Mouse (Mus musculus) thymus, adult 2 months (tissue): ENCODE results near the gene Hnrnpdl. TPM values are rescaled to one million over a fixed set of nuclear protein-coding genes. Genes with fewer than 3 reads are reported as not detected.

Source experiments
- DNase-seq: peaks from one replicate; pipeline ENCODE4 v3.0.0; 2021
- H3K27ac ChIP-seq: fragments of 200-500 bp; 2 replicates; pipeline ENCODE4 v1.5.1; 2012; ENCODE audit warnings: low read length, control low read depth; ENCODE audit not compliant: control insufficient read depth, insufficient read depth
- H3K27me3 ChIP-seq: fragments of 200-500 bp; 2 replicates; pipeline ENCODE4 v1.6.1; 2012; ENCODE audit warnings: mild to moderate bottlenecking, low read length, moderate library complexity, mixed read lengths; ENCODE audit not compliant: control insufficient read depth, insufficient read depth
- H3K36me3 ChIP-seq: fragments of 200-500 bp; 2 replicates; pipeline ENCODE4 v1.6.1; 2012; ENCODE audit warnings: mild to moderate bottlenecking, low read length, moderate library complexity; ENCODE audit not compliant: control insufficient read depth, insufficient read depth
- H3K4me1 ChIP-seq: fragments of 200-500 bp; replicated peaks from 2 replicates; pipeline ENCODE4 v1.6.1; 2012; ENCODE audit warnings: low read length; ENCODE audit not compliant: control insufficient read depth, insufficient read depth
- H3K4me3 ChIP-seq: fragments of 200-500 bp; 2 replicates; pipeline ENCODE4 v1.5.1; 2012; ENCODE audit warnings: mild to moderate bottlenecking, low read length, control low read depth, moderate library complexity; ENCODE audit not compliant: control insufficient read depth, insufficient read depth
- CTCF ChIP-seq: fragments of 200-500 bp; IDR thresholded peaks from 2 replicates; pipeline ENCODE4 v1.5.1; 2012; ENCODE audit warnings: mild to moderate bottlenecking, control low read depth, low read length, moderate library complexity, borderline replicate concordance; ENCODE audit not compliant: control insufficient read depth, poor library complexity, insufficient read depth; ENCODE audit errors: extremely low read depth
- POLR2A ChIP-seq: fragments of 200-500 bp; IDR thresholded peaks from 2 replicates; pipeline ENCODE4 v1.6.1; 2012; ENCODE audit warnings: mild to moderate bottlenecking, low read length, control low read depth, moderate library complexity; ENCODE audit not compliant: control insufficient read depth, poor library complexity, insufficient read depth; ENCODE audit errors: extremely low read depth
- WGBS: fragments of 180-500 bp; shearing (Covaris S2); methylation state at CpG from one replicate; pipeline ENCODE4 v1.1.7; 2018; 5-methylcytosine and 5-hydroxymethylcytosine counted together
- polyA plus RNA-seq: library from polyadenylated mRNA; depleted of rRNA; stranded (reverse); fragments of >200 nt; gene quantifications from 2 replicates; pipeline ENCODE4 v1.2.3, GENCODE M21; 2012

The Hnrnpdl gene
- polyA plus RNA-seq, 1 experiment: 148 TPM

DNA sequence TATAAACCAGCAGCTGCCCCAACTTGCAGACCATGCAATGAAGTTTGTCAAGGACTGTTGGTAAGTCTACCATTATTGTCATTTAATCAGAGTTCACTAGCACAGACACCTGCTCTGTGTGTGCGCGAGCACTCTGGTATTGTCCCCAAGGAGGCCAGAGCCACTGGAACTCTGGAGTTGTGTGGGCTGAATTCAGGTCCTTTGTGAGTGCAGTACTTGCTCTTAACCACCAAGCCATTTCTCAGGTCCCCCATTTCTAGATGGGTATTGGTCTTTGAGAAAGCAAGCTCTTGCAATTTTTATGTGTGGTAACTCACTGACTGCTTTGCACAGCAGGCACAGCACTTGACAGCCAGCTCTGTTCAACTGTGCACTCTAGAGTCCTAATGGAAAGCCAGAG, 7.4 kb downstream of the Hnrnpdl start:
- no peak for TF ChIP-seq POLR2A
- TF ChIP-seq CTCF: no peak
- 95% methylated on average over 2 of the region's 2 CpGs for WGBS
- Histone ChIP-seq H3K4me1 (peaks cover 3% of the 10 kb centered on the region), H3K27me3 (no peaks in the 10 kb centered on the region), H3K4me3 (no peak overlapping the region), H3K27ac (no peak overlapping the region), H3K36me3 (peaks cover 39% of the 10 kb centered on the region)
- no peak for DNase-seq

GRCm38 (mm10) chr5:100030069-100030468, 9.4 kb downstream of the Hnrnpdl start:
- no peaks in the 10 kb centered on the region for H3K27me3 ChIP-seq
- H3K4me1 ChIP-seq: no peaks in the 10 kb centered on the region
- H3K36me3 ChIP-seq: peaks cover 26% of the 10 kb centered on the region
- no peak overlapping the region for H3K4me3 ChIP-seq
- DNase-seq: no peak
- no peak overlapping the region for H3K27ac ChIP-seq
- TF ChIP-seq POLR2A (no peak), CTCF (no peak)
- WGBS: 73% methylated on average over 6 of the region's 6 CpGs

- no peak for DNase-seq
- H3K27me3 ChIP-seq: no peaks in the 10 kb centered on the region
- WGBS: 78% methylated on average over 1 of the region's 1 CpGs
- H3K36me3 ChIP-seq: no peaks in the 10 kb centered on the region
- H3K4me1 ChIP-seq: no peaks in the 10 kb centered on the region
- TF ChIP-seq CTCF (no peak), POLR2A (no peak)
- no peak overlapping the region for H3K4me3 ChIP-seq
- no peak overlapping the region for H3K27ac ChIP-seq
Measured at GRCm38 (mm10) chr5:100024868-100025267, 14.6 kb downstream of the Hnrnpdl start.

GRCm38 (mm10) chr5:100024403-100024802, 15.1 kb downstream of the Hnrnpdl start:
- Histone ChIP-seq H3K27ac (no peak overlapping the region), H3K36me3 (no peaks in the 10 kb centered on the region), H3K27me3 (no peaks in the 10 kb centered on the region), H3K4me3 (no peak overlapping the region), H3K4me1 (no peaks in the 10 kb centered on the region)
- DNase-seq: no peak
- 93% methylated on average over 5 of the region's 5 CpGs for whole genome bisulfite sequencing
- no peak for TF ChIP-seq POLR2A

DNA sequence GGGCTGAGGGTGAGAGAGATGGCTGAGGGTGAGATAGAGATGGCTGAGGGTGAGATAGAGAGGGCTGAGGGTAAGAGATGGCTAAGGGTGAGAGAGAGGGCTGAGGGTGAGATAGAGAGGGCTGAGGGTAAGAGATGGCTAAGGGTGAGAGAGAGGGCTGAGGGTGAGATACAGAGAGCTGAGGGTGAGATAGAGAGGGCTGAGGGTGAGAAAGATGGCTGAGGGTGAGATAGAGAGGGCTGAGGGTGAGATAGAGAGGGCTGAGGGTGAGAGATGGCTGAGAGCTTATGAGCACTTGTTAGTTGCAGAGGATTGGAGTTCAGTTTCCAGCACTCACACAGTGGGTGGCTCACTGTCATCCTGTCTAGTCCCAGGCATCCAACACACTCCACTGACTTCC, 19.4 kb downstream of the Hnrnpdl start:
- no peaks in the 10 kb centered on the region for H3K27me3 ChIP-seq
- H3K4me1 ChIP-seq: no peaks in the 10 kb centered on the region
- DNase-seq: no peak
- no peak for TF ChIP-seq POLR2A
- no peak for TF ChIP-seq CTCF
- H3K27ac ChIP-seq: no peak overlapping the region
- H3K36me3 ChIP-seq: no peaks in the 10 kb centered on the region
- H3K4me3 ChIP-seq: no peak overlapping the region

GRCm38 (mm10) chr5:100012599-100012998, 26.9 kb downstream of the Hnrnpdl start:
- H3K4me3 ChIP-seq: no peak overlapping the region
- no peaks in the 10 kb centered on the region for H3K36me3 ChIP-seq
- no peak for TF ChIP-seq POLR2A
- 96% methylated on average over 9 of the region's 9 CpGs for WGBS
- no peaks in the 10 kb centered on the region for H3K27me3 ChIP-seq
- no peak overlapping the region for H3K27ac ChIP-seq
- H3K4me1 ChIP-seq: no peaks in the 10 kb centered on the region
- DNase-seq: no peak

DNA sequence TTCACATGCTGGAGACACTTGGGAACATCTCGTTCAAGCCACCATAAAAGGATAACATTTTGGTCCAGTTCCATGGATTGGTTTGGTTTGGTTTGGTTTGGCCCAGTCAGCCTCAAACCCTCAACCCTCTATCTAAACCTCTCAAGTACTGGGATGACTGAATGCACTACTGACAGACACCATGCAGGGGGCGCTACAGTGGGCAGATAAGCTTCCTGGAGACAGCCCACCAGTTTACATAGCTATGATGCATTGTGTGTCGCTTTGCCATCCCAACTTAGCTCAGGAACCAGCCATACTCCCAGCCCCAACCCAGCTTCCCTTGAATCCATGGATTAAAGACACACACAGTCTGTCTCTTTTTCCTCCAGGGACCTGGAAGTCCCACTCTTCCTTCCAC, 31.0 kb downstream of the Hnrnpdl start:
- DNase-seq: peak; percentile 9
- Histone ChIP-seq H3K4me1 (no peaks in the 10 kb centered on the region), H3K36me3 (no peaks in the 10 kb centered on the region), H3K27ac (no peak overlapping the region), H3K4me3 (no peak overlapping the region), H3K27me3 (no peaks in the 10 kb centered on the region)
- TF ChIP-seq POLR2A (no peak), CTCF (no peak)
- 77% methylated on average over 3 of the region's 3 CpGs for WGBS

DNA sequence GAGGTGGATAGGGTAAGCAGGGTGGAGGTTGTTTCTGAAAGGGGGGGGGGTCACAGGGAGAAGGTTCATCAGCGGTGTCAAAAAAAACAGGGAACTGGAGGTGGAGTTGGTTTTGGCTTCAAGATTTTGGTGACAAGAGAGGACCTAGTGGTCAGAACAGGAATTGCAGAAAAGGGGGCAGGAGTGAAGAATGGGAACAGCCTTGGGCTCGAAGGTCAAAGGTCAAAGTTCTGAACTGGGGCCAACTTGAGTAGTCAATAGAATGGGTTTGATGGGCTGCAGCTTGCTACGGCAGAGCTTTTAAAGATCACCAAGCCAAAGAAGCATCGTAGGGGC, 32.5 kb downstream of the Hnrnpdl start:
- H3K4me3 ChIP-seq: no peak overlapping the region
- 92% methylated on average over 4 of the region's 4 CpGs for WGBS
- H3K4me1 ChIP-seq: no peaks in the 10 kb centered on the region
- no peak for TF ChIP-seq CTCF
- TF ChIP-seq POLR2A: no peak
- H3K36me3 ChIP-seq: no peaks in the 10 kb centered on the region
- H3K27ac ChIP-seq: no peak overlapping the region
- DNase-seq: no peak
- H3K27me3 ChIP-seq: no peaks in the 10 kb centered on the region
